Mouse (Mus musculus) lung, embryonic 14.5 days (tissue): ENCODE data around the gene Hyou1. TPM values are rescaled to one million over a fixed set of nuclear protein-coding genes. Genes with fewer than 3 reads are reported as not detected.
"Not testable (repeated sequence)": the region's sequence is repeated elsewhere in the genome, so short reads cannot be mapped to it uniquely, and the experiment has no call there.

Source experiments
- ATAC-seq: fragments of 200-750 bp; cut with Nextera tagmentation; 2 replicates; pipeline ENCODE4 v1.8.0; 2017; ENCODE audit warnings: mild to moderate bottlenecking, moderate TSS enrichment, moderate library complexity; ENCODE audit not compliant: insufficient read depth
- DNase-seq: peaks from one replicate; pipeline ENCODE4 v3.0.0-alpha.2; 2015
- H3K27ac ChIP-seq: fragments of 300-500 bp; sonication (generic); 2 replicates; pipeline ENCODE4 v1.5.1; 2014; ENCODE audit warnings: low read depth, mild to moderate bottlenecking, moderate library complexity
- H3K27me3 ChIP-seq: fragments of 300-500 bp; sonication (generic); 2 replicates; pipeline ENCODE4 v1.6.1; 2014; ENCODE audit warnings: low read length, control low read depth; ENCODE audit not compliant: insufficient read depth
- H3K36me3 ChIP-seq: fragments of 300-500 bp; sonication (generic); 2 replicates; pipeline ENCODE4 v1.6.1; 2014; ENCODE audit warnings: control low read depth; ENCODE audit not compliant: insufficient read depth
- H3K4me1 ChIP-seq: fragments of 300-500 bp; sonication (generic); 2 replicates; pipeline ENCODE4 v1.6.1; 2014; ENCODE audit warnings: antibody characterized with exemption, control low read depth; ENCODE audit not compliant: insufficient read depth
- H3K4me2 ChIP-seq: fragments of 300-500 bp; sonication (generic); 2 replicates; pipeline ENCODE4 v1.6.1; 2014; ENCODE audit warnings: mild to moderate bottlenecking
- H3K4me3 ChIP-seq: fragments of 300-500 bp; sonication (generic); 2 replicates; pipeline ENCODE4 v1.5.1; 2014; ENCODE audit warnings: low read depth, low read length
- H3K9ac ChIP-seq: fragments of 300-500 bp; sonication (generic); 2 replicates; pipeline ENCODE4 v1.6.1; 2014
- H3K9me3 ChIP-seq: fragments of 300-500 bp; sonication (generic); 2 replicates; pipeline ENCODE4 v1.6.1; 2016; ENCODE audit warnings: low read depth, low read length, control low read depth
- CTCF ChIP-seq: IDR thresholded peaks from 2 replicates; pipeline ENCODE4 v1.5.1; 2016; ENCODE audit warnings: antibody characterized with exemption, low read depth
- WGBS: fragments of 180-500 bp; shearing (Covaris S2); extraction: QIAGEN DNeasy Blood & Tissue Kit; methylation state at CpG from one replicate; pipeline ENCODE4 v1.1.7; 2014; 5-methylcytosine and 5-hydroxymethylcytosine counted together
- polyA plus RNA-seq: library from polyadenylated mRNA; unstranded; fragments of >200 nt; fragmentation: Nextera tagmentation; extraction: Ambion mirVana; gene quantifications from 2 replicates; pipeline ENCODE4 v1.2.1, GENCODE M21; 2014

Hyou1 gene
- polyA plus RNA-seq, 1 experiment from 2014 or later = 38.4 TPM

- H3K4me2 ChIP-seq = peak overlapping the region; percentile 82
- no peaks in the 10 kb centered on the region for H3K4me1 ChIP-seq
- no peaks in the 10 kb centered on the region for H3K9me3 ChIP-seq
- 0% methylated on average over 24 of the region's 24 CpGs for whole genome bisulfite sequencing
- peaks cover 70% of the 10 kb centered on the region for H3K36me3 ChIP-seq
- no peak for TF ChIP-seq CTCF
- H3K9ac ChIP-seq = peak overlapping the region; percentile 91
- no peaks in the 10 kb centered on the region for H3K27me3 ChIP-seq
- ATAC-seq = no peak
- DNase-seq = no peak
- H3K4me3 ChIP-seq = peak overlapping the region; percentile 84
- peak overlapping the region; percentile 94 for H3K27ac ChIP-seq
Observed at GRCm38 (mm10) chr9:44407752-44408097, 28.4 kb downstream of the Hyou1 start.

- H3K4me3 ChIP-seq = peak overlapping the region; percentile 84
- peak overlapping the region; percentile 91; the same call in 1 of the 2 replicates for H3K9ac ChIP-seq
- peak overlapping the region; percentile 82 for H3K4me2 ChIP-seq
- not testable (repeated sequence) for DNase-seq, H3K4me1 ChIP-seq, H3K9me3 ChIP-seq, H3K27ac ChIP-seq, ATAC-seq, H3K27me3 ChIP-seq
- WGBS = 78% methylated on average over 9 of the region's 9 CpGs
- H3K36me3 ChIP-seq = peaks cover 70% of the 10 kb centered on the region
Observed at GRCm38 (mm10) chr9:44408693-44409092, 29.4 kb downstream of the Hyou1 start.

GRCm38 (mm10) chr9:44410647-44411336 lies 31.5 kb downstream of the Hyou1 start:
- Histone ChIP-seq H3K9ac (no peak overlapping the region), H3K9me3 (no peaks in the 10 kb centered on the region), H3K4me3 (no peak overlapping the region), H3K27me3 (no peaks in the 10 kb centered on the region), H3K36me3 (peaks cover 62% of the 10 kb centered on the region), H3K4me1 (no peaks in the 10 kb centered on the region), H3K27ac (no peak overlapping the region), H3K4me2 (no peak overlapping the region)
- DNase-seq (no peak), ATAC-seq (no peak)
- 79% methylated on average over 2 of the region's 2 CpGs for WGBS
- no peak for TF ChIP-seq CTCF

GRCm38 (mm10) chr9:44411601-44412130 lies 32.4 kb downstream of the Hyou1 start:
- Histone ChIP-seq H3K36me3 (peaks cover 62% of the 10 kb centered on the region), H3K27ac (no peak overlapping the region), H3K9me3 (no peaks in the 10 kb centered on the region), H3K4me2 (no peak overlapping the region), H3K4me1 (no peaks in the 10 kb centered on the region), H3K27me3 (no peaks in the 10 kb centered on the region), H3K9ac (no peak overlapping the region), H3K4me3 (no peak overlapping the region)
- no peak for TF ChIP-seq CTCF
- ATAC-seq (no peak), DNase-seq (no peak)
- WGBS = 76% methylated on average over 1 of the region's 1 CpGs

GRCm38 (mm10) chr9:44412306-44412705 lies 33.0 kb downstream of the Hyou1 start:
- ATAC-seq (no peak), DNase-seq (no peak)
- Histone ChIP-seq H3K9me3 (no peaks in the 10 kb centered on the region), H3K9ac (no peak overlapping the region), H3K4me3 (no peak overlapping the region), H3K36me3 (peaks cover 62% of the 10 kb centered on the region), H3K4me1 (peaks cover 4% of the 10 kb centered on the region; the same call in 1 of the 2 replicates), H3K27ac (no peak overlapping the region), H3K4me2 (no peak overlapping the region), H3K27me3 (no peaks in the 10 kb centered on the region)
- 70% methylated on average over 4 of the region's 4 CpGs for WGBS
- TF ChIP-seq CTCF = no peak

GRCm38 (mm10) chr9:44412781-44413180 lies 33.5 kb downstream of the Hyou1 start:
- Histone ChIP-seq H3K4me1 (peaks cover 4% of the 10 kb centered on the region; the same call in 1 of the 2 replicates), H3K9me3 (no peaks in the 10 kb centered on the region), H3K27me3 (no peaks in the 10 kb centered on the region), H3K4me3 (no peak overlapping the region), H3K9ac (no peak overlapping the region), H3K27ac (no peak overlapping the region), H3K4me2 (no peak overlapping the region), H3K36me3 (peaks cover 62% of the 10 kb centered on the region)
- WGBS = 68% methylated on average over 2 of the region's 2 CpGs
- ATAC-seq = no peak
- TF ChIP-seq CTCF = no peak
- DNase-seq = no peak

- peak overlapping the region; percentile 73; the same call in 1 of the 2 replicates for H3K27ac ChIP-seq
- peak overlapping the region; percentile 77 for H3K9ac ChIP-seq
- peak overlapping the region; percentile 93 for H3K4me2 ChIP-seq
- no peaks in the 10 kb centered on the region for H3K9me3 ChIP-seq
- peaks cover 24% of the 10 kb centered on the region for H3K36me3 ChIP-seq
- H3K4me1 ChIP-seq = peaks cover 7% of the 10 kb centered on the region; the same call in 1 of the 2 replicates
- ATAC-seq (peak; percentile 67; the same call in 1 of the 2 replicates), DNase-seq (no peak)
- peak overlapping the region; percentile 79 for H3K4me3 ChIP-seq
- no peaks in the 10 kb centered on the region for H3K27me3 ChIP-seq
- WGBS = 7% methylated on average over 26 of the region's 26 CpGs
- no peak for TF ChIP-seq CTCF
Observed at GRCm38 (mm10) chr9:44417156-44417891, 38.0 kb downstream of the Hyou1 start.
